Mouse (Mus musculus) thymus, adult 2 months (tissue): ENCODE results near the gene Peli2.

ENCODE experiments used
- CTCF ChIP-seq: fragments of 200-500 bp; IDR thresholded peaks from 2 replicates; pipeline ENCODE4 v1.5.1; 2012; ENCODE audit warnings: mild to moderate bottlenecking, control low read depth, low read length, moderate library complexity, borderline replicate concordance; ENCODE audit not compliant: control insufficient read depth, poor library complexity, insufficient read depth; ENCODE audit errors: extremely low read depth
- POLR2A ChIP-seq: fragments of 200-500 bp; IDR thresholded peaks from 2 replicates; pipeline ENCODE4 v1.6.1; 2012; ENCODE audit warnings: mild to moderate bottlenecking, low read length, control low read depth, moderate library complexity; ENCODE audit not compliant: control insufficient read depth, poor library complexity, insufficient read depth; ENCODE audit errors: extremely low read depth

DNA sequence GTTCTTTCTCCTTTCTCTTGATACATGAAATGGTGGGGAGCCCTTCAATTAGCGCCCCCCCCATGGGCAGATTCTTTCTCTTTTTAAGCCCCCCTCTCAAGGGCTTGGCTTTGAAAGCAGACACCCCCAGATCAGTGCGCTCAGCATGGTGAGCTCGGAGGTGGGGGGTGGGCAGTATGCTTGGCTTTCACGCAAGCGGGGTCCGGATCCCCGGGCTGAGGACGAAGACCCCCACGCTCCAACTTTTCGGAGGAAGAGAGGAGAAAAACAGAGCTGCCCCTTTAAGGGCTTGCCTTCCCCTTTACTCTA is 226 bp upstream of the Peli2 start:
- TF ChIP-seq POLR2A (no peak), CTCF (no peak)
